ENCODE assay signal across 26 mouse cellular contexts in the genomic region with DNA sequence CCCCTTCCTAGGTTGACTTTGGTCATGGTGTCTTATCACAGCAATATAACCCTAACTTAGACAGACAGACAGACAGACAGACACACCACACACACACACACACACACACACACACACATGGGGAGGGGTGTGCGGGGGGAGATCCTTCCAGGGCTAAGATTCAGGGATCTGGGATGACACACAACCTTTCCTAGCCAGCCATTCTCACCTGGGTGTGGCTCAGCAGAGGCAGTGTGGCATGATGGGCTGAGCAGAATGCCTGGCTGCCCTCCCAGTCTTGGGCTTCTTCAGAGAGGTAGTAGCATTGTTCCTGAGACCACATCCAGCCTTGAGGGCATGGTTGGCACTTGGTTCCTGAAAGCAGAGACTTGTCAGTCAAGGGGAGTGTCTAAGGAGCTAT. TPM values are rescaled to one million over a fixed set of nuclear protein-coding genes. Genes with fewer than 3 reads are reported as not detected.
DNase-seq lines count a peak whose midpoint lies in the region; ATAC-seq and TF ChIP-seq lines count a peak whose summit lies in the region.
"Had no signal": no experiment of that assay in that cellular context is flagged by ENCODE, and none has a peak within 500 bp of the region (broad histone marks: within the 10 kb centered on the region; RNA-seq: fewer than 3 reads in every experiment).

No protein-coding gene starts in this region.

- no peak overlapping the region for H3K27ac ChIP-seq in intestine, embryonic 14.5 days (ENCODE audit: low read depth)
- no peak overlapping the region for H3K27ac ChIP-seq in intestine, embryonic 15.5 days
- H3K27ac ChIP-seq in stomach, postnatal 0 days (replicated peaks) = no peak overlapping the region
- H3K27ac ChIP-seq: embryonic facial prominence, embryonic 10.5 days; embryonic facial prominence, embryonic 15.5 days; forebrain, embryonic 12.5 days; hindbrain, embryonic 14.5 days; liver, embryonic 15.5 days; lung, embryonic 15.5 days; midbrain, embryonic 13.5 days; neural tube, embryonic 13.5 days had no signal

- TF ChIP-seq EP300 in stomach, postnatal 0 days (optimal IDR thresholded peaks at IDR 0.05) = no peak

- no peak for ATAC-seq in intestine, embryonic 14.5 days (replicated peaks; ENCODE audit: low FRiP score, low TSS enrichment, low read depth)
- no peak for ATAC-seq in intestine, embryonic 15.5 days
- no peak for ATAC-seq in stomach, postnatal 0 days (ENCODE audit: low FRiP score, low TSS enrichment)
- ATAC-seq: midbrain, embryonic 13.5 days; Patski had no signal

- 75% methylated on average over 1 of the region's 1 CpGs for WGBS in intestine, embryonic 14.5 days
- WGBS in intestine, embryonic 15.5 days = 89% methylated on average over 1 of the region's 1 CpGs
- WGBS in stomach, postnatal 0 days = 82% methylated on average over 1 of the region's 1 CpGs

- peak; percentile 2 for DNase-seq in gastrocnemius, postnatal 10 days
- no peak for DNase-seq in gastrocnemius, postnatal 25 days
- DNase-seq in intestine, embryonic 14.5 days (ENCODE audit: low spot score) = peak; percentile 29
- DNase-seq in right cerebral cortex, postnatal 10 days (ENCODE audit: low spot score in 2 of 2) = peak; percentile 14 to 20
- DNase-seq in right cerebral cortex, adult 2 months (ENCODE audit: low spot score in 2 of 2) = no peak
- DNase-seq in stomach, postnatal 0 days (ENCODE audit: low spot score) = peak; percentile 11
- DNase-seq: adrenal gland, postnatal 10 days; cerebellum, adult 8-10 months; gastrocnemius, postnatal 14 days; kidney, adult 18-20 months; kidney, postnatal 4 days; right cerebral cortex, postnatal 14 days; thymus, adult 18-20 months; thymus, postnatal 25 days had no signal

- H3K9ac ChIP-seq in intestine, embryonic 14.5 days (ENCODE audit: low read length) = no peak overlapping the region
- H3K9ac ChIP-seq in intestine, embryonic 15.5 days = no peak overlapping the region
- H3K9ac ChIP-seq in stomach, postnatal 0 days (ENCODE audit: low read length) = no peak overlapping the region
- H3K9ac ChIP-seq: embryonic facial prominence, embryonic 15.5 days; forebrain, embryonic 12.5 days; hindbrain, embryonic 14.5 days; liver, embryonic 15.5 days; lung, embryonic 15.5 days; midbrain, embryonic 13.5 days; neural tube, embryonic 13.5 days had no signal

- no peaks in the 10 kb centered on the region for H3K4me1 ChIP-seq in intestine, embryonic 14.5 days (replicated peaks; ENCODE audit: control insufficient read depth, insufficient read depth, low read length)
- no peaks in the 10 kb centered on the region for H3K4me1 ChIP-seq in intestine, embryonic 15.5 days (replicated peaks)
- no peaks in the 10 kb centered on the region for H3K4me1 ChIP-seq in stomach, postnatal 0 days (replicated peaks; ENCODE audit: control insufficient read depth, insufficient read depth)
- H3K4me1 ChIP-seq: embryonic facial prominence, embryonic 10.5 days; embryonic facial prominence, embryonic 15.5 days; forebrain, embryonic 12.5 days; liver, embryonic 15.5 days; lung, embryonic 15.5 days; midbrain, embryonic 13.5 days; neural tube, embryonic 13.5 days had no signal

- no peaks in the 10 kb centered on the region for H3K36me3 ChIP-seq in intestine, embryonic 14.5 days (ENCODE audit: control insufficient read depth, insufficient read depth, low read length)
- no peaks in the 10 kb centered on the region for H3K36me3 ChIP-seq in intestine, embryonic 15.5 days
- no peaks in the 10 kb centered on the region for H3K36me3 ChIP-seq in stomach, postnatal 0 days (ENCODE audit: control insufficient read depth, insufficient read depth, low read length)
- H3K36me3 ChIP-seq: lung, embryonic 15.5 days had no signal

- no peak overlapping the region for H3K4me3 ChIP-seq in intestine, embryonic 14.5 days (ENCODE audit: low read depth, low read length)
- no peak overlapping the region for H3K4me3 ChIP-seq in intestine, embryonic 15.5 days (replicated peaks)
- H3K4me3 ChIP-seq in stomach, postnatal 0 days (ENCODE audit: low read depth, low read length) = no peak overlapping the region
- H3K4me3 ChIP-seq: embryonic facial prominence, embryonic 10.5 days; embryonic facial prominence, embryonic 15.5 days; forebrain, embryonic 12.5 days; liver, embryonic 15.5 days; lung, embryonic 15.5 days; midbrain, embryonic 13.5 days; neural tube, embryonic 13.5 days had no signal

- no peak overlapping the region for H3K4me2 ChIP-seq in intestine, embryonic 14.5 days (ENCODE audit: low read length)
- H3K4me2 ChIP-seq in intestine, embryonic 15.5 days (replicated peaks) = no peak overlapping the region
- no peak overlapping the region for H3K4me2 ChIP-seq in stomach, postnatal 0 days (replicated peaks; ENCODE audit: low read depth)
- H3K4me2 ChIP-seq: embryonic facial prominence, embryonic 15.5 days; forebrain, embryonic 12.5 days; hindbrain, embryonic 14.5 days; liver, embryonic 15.5 days; lung, embryonic 15.5 days; midbrain, embryonic 13.5 days; neural tube, embryonic 13.5 days had no signal

- TF ChIP-seq CTCF in stomach, postnatal 0 days (IDR thresholded peaks at IDR 0.05; ENCODE audit: low read depth) = no peak

- H3K27me3 ChIP-seq in intestine, embryonic 14.5 days (replicated peaks; ENCODE audit: control insufficient read depth, insufficient read depth, low read length) = peaks cover 14% of the 10 kb centered on the region
- peaks cover 14% of the 10 kb centered on the region; the same call in 1 of the 2 replicates for H3K27me3 ChIP-seq in intestine, embryonic 15.5 days (replicated peaks)
- no peaks in the 10 kb centered on the region for H3K27me3 ChIP-seq in stomach, postnatal 0 days (ENCODE audit: control insufficient read depth, insufficient read depth, low read length)
- H3K27me3 ChIP-seq: Patski had no signal

- H3K9me3 ChIP-seq in intestine, embryonic 14.5 days (ENCODE audit: control insufficient read depth, low read length) = no peaks in the 10 kb centered on the region
- no peaks in the 10 kb centered on the region for H3K9me3 ChIP-seq in intestine, embryonic 15.5 days
- H3K9me3 ChIP-seq in stomach, postnatal 0 days (ENCODE audit: control insufficient read depth, low read length) = no peaks in the 10 kb centered on the region
- H3K9me3 ChIP-seq: embryonic facial prominence, embryonic 10.5 days; embryonic facial prominence, embryonic 15.5 days; forebrain, embryonic 12.5 days; liver, embryonic 15.5 days; lung, embryonic 15.5 days; midbrain, embryonic 13.5 days; neural tube, embryonic 13.5 days had no signal

RNA-seq across cellular contexts. Expression of a gene that starts 7.5 kb away (rescaled TPM):
- total RNA-seq in gastrocnemius, postnatal 10 days (2021) = under 1 TPM; 0.14 to 0.54 TPM
- total RNA-seq in gastrocnemius, postnatal 25 days (2021) = under 1 TPM; 0.38 to 0.41 TPM
- 0.30 and 0.34 TPM in 2 replicates for polyA plus RNA-seq in intestine, embryonic 14.5 days (2014; fragmentation: Nextera tagmentation; extraction: Ambion mirVana)
- polyA plus RNA-seq in intestine, embryonic 15.5 days (2015; fragmentation: Nextera tagmentation; extraction: Ambion mirVana) = 0.13 and 0.14 TPM in 2 replicates
- polyA plus RNA-seq in stomach, postnatal 0 days (2015; fragmentation: Nextera tagmentation; extraction: Ambion mirVana) = 4.5 and 5.9 TPM in 2 replicates
- polyA plus RNA-seq: forebrain, embryonic 12.5 days; hindbrain, embryonic 14.5 days had no signal

RNA-seq across cellular contexts. Expression of a gene that starts 33.3 kb away (rescaled TPM):
- 1 to 10 TPM; 1.2 TPM for total RNA-seq in gastrocnemius, postnatal 10 days (2021)
- total RNA-seq in gastrocnemius, postnatal 25 days (2021) = under 1 TPM; 0.19 to 0.64 TPM
- polyA plus RNA-seq in intestine, embryonic 14.5 days (2014; fragmentation: Nextera tagmentation; extraction: Ambion mirVana) = 1.4 and 1.6 TPM in 2 replicates
- polyA plus RNA-seq in intestine, embryonic 15.5 days (2015; fragmentation: Nextera tagmentation; extraction: Ambion mirVana) = 1.3 and 2.0 TPM in 2 replicates
- polyA plus RNA-seq in stomach, postnatal 0 days (2015; fragmentation: Nextera tagmentation; extraction: Ambion mirVana) = 0.55 and 1.7 TPM in 2 replicates
- total RNA-seq: hematopoietic stem cell, adult 5-6 weeks; megakaryocyte progenitor cell, adult 5-6 weeks had no signal

Comparison
In these comparisons a context has a peak if more than half of its experiments do, and no peak if none do; other contexts are left out.
1. DNase-seq: peak in gastrocnemius, postnatal 10 days (single experiment), intestine, embryonic 14.5 days (single experiment), right cerebral cortex, postnatal 10 days (2 of 2) and stomach, postnatal 0 days (single experiment); none in gastrocnemius, postnatal 25 days (single experiment) and right cerebral cortex, adult 2 months (0 of 2).